Mouse (Mus musculus) heart, postnatal 4 days (tissue): ENCODE data around the gene Psmb11. TPM values are rescaled to one million over a fixed set of nuclear protein-coding genes. Genes with fewer than 3 reads are reported as not detected.

Source experiments
- DNase-seq: peaks from one replicate; pipeline ENCODE4 v3.0.0; 2021
- total RNA-seq, 2 experiments: library from RNA; stranded (reverse); gene quantifications; 2 replicates each; pipeline ENCODE4 v1.2.3; 2021

Psmb11 gene
- total RNA-seq, 2 experiments from 2014 or later = not detected

GRCm38 (mm10) chr14:54641305-54641969 lies 20.2 kb downstream of the Psmb11 start, which contains the start of gene Cdh24:
Gene Cdh24 (minus strand): TSS chr14:54641364.
- DNase-seq = peak; percentile 93

GRCm38 (mm10) chr14:54642224-54642944 lies 21.2 kb downstream of the Psmb11 start:
- no peak for DNase-seq

- no peak for DNase-seq
Measured at GRCm38 (mm10) chr14:54643011-54643410, 21.8 kb downstream of the Psmb11 start.

- no peak for DNase-seq
Measured at GRCm38 (mm10) chr14:54644294-54644693, 23.1 kb downstream of the Psmb11 start.

GRCm38 (mm10) chr14:54646455-54646854 lies 25.2 kb downstream of the Psmb11 start:
- no peak for DNase-seq

DNA sequence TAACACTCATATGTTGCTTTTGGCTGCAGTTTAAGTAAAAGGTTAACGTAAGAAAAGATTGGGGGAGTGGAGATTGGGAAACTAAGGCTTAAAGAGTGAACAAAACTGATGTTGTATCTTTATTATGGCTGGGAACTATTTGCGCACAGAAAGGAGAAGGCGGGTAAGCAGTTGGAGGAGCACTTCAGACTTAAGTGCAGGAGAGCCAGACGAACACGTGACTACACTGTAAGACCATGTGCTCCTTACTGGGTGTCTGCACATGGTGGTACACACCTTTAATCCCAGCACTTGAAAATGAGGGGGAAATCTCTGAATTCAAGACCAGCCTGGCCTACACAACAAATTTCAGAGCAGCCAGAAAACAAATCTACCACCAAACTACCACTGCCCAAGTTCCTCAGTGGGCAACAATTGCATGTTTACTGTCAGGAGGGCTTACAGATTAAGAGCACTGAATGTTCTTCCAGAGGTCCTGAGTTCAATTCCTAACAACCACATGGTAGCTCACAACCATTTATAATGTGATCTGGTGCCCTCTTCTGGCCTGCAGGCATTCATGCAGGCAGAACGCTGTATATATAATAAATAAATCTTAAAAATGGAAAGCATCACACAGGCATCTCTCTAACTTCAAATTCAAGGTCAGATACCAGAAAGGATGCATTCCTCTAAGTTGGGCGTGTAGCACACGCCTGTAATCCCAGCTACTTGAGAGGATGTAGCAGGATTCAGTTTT lies 25.8 kb downstream of the Psmb11 start:
- no peak for DNase-seq

DNA sequence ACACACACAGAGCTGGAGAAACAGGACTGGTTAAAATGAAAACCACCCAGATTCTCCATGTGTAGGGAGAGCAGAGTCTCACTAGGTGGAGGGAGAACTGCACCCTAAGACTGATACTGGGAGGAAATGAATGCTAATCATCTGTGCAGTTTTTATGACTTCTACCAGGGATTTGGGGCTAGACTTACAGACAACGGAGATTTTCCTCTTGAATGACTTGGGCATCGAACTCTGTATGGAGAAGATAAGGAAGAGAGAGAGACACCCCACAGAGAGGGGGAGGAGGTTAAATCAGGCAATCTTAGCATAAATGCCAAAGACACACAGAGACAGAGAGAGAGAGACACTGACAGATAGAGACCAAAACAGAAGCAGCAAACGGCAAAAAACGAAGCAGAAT lies 26.7 kb downstream of the Psmb11 start:
- DNase-seq = no peak

GRCm38 (mm10) chr14:54650621-54651454 lies 29.6 kb downstream of the Psmb11 start:
- peak; percentile 91 for DNase-seq

DNA sequence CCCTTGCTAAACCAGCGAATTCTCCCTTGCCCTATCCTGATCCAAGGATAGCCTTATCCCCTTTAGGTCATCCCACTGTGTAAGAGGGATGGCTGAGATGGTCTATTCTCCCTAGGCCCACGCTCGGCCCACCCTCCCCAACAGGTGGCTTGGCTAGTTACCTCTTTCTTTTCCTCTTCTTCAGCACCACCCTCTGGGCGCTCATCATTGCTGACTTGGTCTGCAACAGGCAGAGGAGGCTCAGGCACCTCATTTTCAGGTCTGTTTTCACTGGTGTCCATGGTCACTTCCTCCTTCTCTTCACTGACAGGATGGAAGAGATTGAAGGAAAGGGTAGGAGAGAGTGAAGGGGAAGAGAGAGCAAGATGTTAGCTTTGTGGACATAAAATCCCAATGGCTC lies 30.3 kb downstream of the Psmb11 start:
- no peak for DNase-seq

- no peak for DNase-seq
Measured at GRCm38 (mm10) chr14:54652787-54653186, 31.6 kb downstream of the Psmb11 start.

DNA sequence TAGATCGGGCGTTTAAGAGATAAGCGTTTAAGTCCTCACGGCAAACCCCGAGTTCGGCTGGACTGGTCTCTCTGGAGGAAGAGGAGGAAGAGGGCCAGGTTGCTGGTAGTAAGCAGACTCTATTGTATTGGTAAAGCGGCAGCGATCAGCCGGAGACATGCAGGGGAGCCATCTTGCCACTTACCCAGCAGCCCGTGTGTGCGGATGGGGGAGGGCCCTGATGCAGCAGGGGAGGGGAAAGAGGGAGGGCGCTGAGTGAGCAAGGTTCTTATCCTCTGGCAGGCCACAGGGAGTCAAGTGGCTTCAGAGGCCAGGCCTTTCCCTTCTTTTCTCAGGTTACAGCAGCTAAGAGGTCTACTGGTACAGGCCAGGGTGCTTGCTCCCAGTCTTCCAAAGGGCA lies 32.3 kb downstream of the Psmb11 start:
- peak; percentile 88 for DNase-seq

DNA sequence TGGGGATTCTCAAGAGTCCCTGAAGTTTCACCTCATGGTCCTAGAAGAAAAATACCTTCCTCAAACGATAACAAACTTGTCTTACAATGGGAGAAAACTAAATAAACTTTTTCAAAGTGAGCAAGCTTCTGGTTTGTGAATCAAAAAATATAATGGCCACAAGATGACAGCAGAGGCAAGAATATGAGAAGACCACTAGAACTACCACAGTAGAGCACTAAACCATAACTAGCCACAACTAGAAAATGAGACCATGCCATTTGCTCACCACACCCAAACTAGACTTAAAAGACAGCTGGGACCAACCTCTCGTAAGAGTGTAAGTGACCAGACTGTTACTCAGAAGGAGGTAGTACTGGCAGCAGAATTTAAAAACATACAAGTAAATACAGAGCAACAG lies 38.8 kb downstream of the Psmb11 start:
- no peak for DNase-seq

DNA sequence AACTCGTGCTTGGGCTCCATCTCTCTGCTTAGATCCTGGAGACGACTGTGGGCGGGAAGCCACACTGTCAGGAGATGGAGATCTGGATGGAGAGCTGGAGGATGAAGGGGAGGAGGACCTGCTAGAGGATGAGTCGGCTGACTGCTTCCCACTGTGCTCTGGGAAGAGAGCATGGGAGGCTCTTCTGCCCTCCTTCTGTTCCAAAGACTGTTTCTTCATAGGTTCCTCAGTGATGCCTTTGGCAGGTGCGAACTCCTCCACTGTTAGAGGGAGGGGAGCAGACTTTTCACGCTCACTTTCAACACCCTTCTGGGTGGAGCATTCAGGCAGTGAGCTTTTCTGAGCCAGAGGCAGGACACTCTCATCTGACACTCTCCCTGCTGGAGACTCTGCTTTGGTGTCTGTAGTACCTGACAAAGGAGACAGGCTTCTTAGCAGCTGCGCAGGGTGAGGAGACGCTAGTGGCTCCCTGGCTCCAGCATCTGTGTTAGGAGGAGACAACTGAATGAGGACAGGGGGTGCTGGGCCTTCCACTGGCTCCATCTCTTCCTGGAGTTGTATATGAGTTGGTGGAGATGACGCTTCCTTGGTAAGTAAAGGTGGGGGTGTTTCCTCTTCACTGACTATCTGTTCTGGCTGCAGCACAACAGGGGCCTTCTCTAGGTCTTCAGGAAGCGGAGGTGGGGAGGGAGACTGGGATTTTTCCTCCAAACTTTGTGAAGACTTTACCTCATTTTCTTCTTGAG lies 43.4 kb downstream of the Psmb11 start:
- no peak for DNase-seq

- peak; percentile 58 for DNase-seq
Measured at GRCm38 (mm10) chr14:54669381-54669780, 48.1 kb downstream of the Psmb11 start.

GRCm38 (mm10) chr14:54674317-54674716 lies 53.1 kb downstream of the Psmb11 start:
- DNase-seq = no peak

- DNase-seq = no peak
Measured at GRCm38 (mm10) chr14:54676290-54676689, 55.1 kb downstream of the Psmb11 start.

DNA sequence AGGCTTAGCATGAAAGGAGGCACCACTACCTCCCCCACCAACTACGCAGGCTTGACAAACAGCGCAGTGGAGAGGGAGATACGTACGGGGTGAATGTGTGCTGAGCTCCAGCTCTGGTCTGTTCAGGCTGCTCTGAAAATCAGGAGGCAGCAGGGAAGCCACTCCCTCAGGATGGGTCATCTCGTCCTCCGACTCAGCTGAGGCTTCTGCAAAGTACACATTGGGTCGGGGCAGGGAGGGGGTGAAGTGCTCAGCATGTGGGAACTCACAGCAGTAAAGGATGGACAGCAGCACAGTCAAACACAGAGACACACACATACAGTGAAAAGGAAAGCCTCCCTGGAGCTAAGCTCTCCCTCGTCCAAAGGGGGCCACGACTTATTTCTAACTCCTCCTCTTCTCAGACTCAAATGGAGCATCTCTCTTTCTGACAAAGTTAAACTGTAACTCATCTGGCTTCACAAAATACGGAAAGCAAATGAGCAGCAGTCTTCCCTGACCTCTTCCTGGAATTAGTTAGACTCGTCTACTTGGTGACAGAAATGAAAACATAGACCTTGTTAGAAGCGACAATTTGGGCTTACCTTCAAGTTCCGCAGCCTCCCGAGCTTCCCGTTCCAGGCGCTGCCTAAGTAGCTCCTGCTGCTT lies 57.5 kb downstream of the Psmb11 start:
- no peak for DNase-seq
